Mouse (Mus musculus) heart, adult 11 months (tissue): Measurements from ENCODE around the gene Rptor.

Experiments used
- DNase-seq: peaks from one replicate; pipeline ENCODE4 v3.0.0; 2022

The Rptor gene

DNA sequence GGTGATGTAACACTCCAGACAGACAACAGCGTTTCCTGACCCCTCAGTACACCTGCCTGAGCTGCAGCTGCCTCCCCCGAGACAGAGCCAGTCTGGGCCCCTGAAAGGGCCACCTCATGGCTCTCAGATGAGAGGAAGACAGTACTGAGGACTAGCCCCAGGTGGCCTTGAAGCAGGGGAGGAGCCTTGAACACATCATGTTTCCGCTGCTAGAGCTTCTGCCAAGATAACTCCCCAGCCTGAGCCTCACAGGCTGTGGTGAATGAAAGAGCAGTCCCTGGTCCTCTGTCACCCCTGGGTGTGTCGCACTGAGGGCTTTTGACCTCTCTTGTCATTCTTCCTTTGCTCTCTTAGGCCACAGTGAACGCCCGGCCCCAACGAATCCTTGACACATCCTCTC, 268.4 kb downstream of the Rptor start:
- DNase-seq = no peak

- DNase-seq = no peak
Observed at GRCm38 (mm10) chr11:119873643-119874042, 270.9 kb downstream of the Rptor start.

DNA sequence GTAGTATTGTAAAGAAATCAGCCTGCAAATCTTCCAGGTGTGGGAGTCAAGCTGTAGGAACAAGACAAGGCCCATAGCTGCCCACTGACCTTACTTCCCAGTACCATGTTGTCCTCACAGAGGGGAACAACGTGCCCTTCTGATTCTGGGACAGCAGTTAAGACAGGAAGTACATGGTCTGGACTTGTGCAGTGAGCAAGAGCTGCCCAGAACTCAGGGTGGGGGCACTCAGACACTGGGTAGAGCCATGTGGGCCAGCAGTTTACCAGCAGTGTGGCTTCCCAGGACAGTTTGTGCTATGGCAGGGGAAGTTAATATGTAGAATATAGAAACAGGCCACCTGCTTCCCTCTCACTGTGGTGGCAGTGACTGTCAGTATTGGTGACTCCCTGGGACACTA, 272.1 kb downstream of the Rptor start:
- DNase-seq = no peak

GRCm38 (mm10) chr11:119875685-119876084, 273.0 kb downstream of the Rptor start:
- DNase-seq = no peak

DNA sequence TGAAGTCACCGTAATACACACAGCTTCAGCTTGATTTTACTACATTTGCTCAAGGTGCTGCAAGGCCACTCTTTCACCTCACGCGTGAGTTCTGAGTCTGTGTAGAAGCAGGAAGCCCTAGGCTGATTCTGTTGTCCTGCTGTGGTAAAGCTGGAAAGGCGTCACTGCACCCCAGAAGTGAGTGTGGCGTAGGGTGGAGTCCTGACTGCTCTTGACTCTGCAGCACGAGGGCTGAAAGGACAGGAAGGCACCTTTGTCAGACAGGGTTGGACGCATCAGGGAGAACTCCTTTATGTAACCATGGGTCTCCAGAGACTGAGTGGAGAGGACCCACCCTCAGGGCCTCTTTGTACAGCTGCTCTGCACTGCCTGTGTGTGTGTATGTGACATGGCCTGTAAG, 274.4 kb downstream of the Rptor start:
- no peak for DNase-seq

GRCm38 (mm10) chr11:119879573-119879972, 276.9 kb downstream of the Rptor start:
- DNase-seq = no peak

DNA sequence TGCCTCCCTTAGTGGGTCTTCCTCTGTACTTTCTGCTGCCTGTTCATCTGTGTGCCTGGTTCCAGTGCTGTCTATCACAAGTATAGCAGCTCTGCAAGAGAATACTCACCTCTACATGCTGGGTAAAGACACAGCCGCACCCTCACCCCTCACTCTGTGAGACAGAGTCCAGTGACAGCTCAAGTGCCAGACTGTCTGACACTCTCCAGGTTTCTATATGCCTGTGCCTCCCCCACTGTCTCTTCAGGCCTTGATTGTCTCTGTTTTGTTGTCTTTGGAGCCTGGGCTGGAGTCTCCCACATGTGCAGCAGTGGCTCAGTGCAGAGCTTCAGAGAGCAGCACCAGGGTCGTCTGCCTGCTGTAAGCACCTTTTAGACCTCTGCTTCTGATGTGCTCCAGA, 280.9 kb downstream of the Rptor start:
- no peak for DNase-seq

GRCm38 (mm10) chr11:119889966-119890365, 287.3 kb downstream of the Rptor start:
- DNase-seq = no peak

DNA sequence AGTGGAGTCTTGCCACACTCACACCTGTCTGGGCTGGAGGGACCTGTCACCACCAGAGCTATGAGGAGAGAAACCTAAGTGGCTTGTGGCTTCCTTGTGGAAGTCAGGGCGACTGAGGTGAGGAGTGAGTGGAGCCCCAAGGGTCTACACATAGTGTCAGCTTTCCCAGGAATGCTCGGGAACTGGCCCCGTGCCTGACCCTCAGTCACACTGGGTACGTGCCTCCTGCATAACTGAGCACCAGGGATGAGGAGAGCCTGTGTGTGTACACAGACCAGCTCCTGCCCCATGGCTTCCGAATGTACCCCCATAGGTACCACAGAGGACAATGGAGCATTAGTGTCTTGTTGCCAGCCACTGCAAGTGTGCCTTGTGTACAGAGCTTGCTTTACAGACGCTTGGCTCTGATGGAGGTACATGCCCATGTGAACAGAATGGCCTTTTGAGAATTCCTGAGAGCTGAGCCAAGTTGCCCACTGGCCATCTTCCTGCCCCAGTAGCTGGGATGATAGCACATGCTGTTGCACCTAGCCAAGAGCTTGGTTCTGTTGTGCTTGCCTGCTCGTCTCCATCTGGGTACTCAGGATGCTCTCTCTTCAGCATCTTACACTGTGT, 289.0 kb downstream of the Rptor start:
- DNase-seq = no peak

DNA sequence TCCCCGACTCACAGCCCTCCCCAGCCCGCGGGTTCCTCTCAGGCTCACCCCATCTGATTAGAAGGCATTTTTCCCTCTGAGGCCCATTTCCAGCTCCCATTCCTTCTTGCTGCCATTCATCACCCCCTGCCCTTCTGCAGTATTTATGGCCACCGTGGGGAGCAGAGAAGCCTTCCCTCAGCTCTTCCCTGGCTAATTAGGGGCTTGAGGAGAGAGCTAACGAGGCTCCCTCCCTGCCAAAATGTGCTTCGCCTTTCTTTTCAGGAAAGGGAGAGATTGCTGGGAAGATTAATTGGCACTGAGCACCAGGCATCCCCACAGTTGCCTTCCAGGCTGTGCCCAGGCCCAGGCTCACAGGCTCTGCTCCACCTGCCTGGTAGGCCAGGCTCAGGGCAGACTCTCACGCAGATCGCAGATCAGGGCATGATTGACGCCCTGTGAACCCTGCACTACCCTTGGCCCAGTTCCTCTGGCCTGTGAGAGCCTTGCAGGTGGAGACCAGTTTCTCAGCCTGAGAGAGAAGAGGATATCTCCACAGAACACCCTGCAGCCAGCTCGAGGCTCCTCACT, 291.0 kb downstream of the Rptor start:
- DNase-seq = no peak

DNA sequence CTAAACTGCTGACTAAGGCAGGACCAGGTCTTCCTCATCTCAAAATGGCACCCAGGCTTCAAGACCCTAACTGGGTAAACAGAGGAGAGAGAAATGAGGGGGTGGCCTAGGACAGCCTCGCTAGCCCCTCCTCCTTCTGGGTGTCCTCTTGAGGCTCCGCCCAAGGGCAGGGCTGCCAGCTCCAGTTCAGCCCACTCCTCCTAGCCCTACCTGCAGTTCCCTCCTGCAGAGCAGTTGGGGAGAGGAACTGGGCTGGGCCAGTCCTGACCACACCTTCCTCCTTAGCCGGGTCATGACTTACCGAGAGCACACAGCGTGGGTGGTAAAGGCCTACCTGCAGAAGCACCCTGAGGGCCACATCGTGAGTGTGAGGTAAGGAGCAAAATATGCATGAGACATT, 291.9 kb downstream of the Rptor start:
- DNase-seq = no peak

GRCm38 (mm10) chr11:119897041-119897440, 294.3 kb downstream of the Rptor start:
- no peak for DNase-seq

- no peak for DNase-seq
Observed at GRCm38 (mm10) chr11:119898976-119899375, 296.3 kb downstream of the Rptor start.

DNA sequence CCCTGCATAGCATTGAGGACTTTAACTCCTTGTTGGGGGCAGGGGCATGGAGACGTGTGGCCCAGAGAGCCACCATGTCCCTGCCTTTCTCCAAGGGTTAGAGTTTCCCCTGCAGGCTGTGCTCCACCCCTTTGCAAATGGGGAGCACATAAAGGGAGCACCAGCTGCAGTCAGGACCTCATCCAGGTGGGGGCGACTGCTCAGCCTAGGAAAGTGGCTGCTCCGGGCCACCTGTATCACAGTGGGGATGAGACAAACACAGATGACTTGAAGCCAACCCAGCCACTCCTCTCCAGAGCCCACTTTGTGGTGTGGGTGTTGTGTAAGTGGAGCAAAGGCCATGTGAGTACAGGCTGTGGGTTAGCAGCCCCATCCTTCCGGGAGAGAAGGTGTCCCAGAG, 298.5 kb downstream of the Rptor start:
- DNase-seq = no peak

- no peak for DNase-seq
Observed at GRCm38 (mm10) chr11:119902891-119903290, 300.2 kb downstream of the Rptor start.

DNA sequence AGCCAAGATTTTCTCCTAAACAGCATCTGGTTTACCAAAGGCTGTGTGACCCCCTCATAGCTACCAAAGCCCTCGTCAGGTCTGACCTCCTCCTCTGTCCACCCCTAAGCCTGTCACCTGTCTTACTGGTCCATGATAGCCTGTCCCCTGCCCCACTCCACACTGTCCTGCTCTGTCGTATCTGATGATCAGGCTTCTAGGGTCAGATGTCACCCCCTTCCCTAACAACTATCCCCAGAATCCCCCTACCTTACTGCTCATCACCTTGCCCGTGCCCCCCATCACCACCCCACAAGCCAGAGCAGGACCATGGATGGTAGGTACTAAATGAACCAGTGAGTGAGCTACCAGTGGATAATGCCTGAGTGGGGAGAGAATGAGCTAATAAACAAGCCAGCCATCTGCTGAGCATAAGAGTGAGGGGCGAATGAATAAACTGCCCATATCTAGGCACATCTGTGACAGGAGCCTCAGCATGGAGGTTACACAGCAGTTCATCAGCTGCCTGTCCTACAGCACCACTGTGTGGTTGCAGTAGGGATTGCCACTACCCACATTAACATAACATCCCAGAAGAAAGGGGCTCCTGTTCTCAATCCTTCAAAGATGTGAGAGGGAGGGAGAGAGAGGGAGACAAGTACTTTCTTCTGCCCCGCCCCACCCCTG, 302.0 kb downstream of the Rptor start:
- no peak for DNase-seq

GRCm38 (mm10) chr11:119905794-119906193, 303.1 kb downstream of the Rptor start:
- DNase-seq = no peak

DNA sequence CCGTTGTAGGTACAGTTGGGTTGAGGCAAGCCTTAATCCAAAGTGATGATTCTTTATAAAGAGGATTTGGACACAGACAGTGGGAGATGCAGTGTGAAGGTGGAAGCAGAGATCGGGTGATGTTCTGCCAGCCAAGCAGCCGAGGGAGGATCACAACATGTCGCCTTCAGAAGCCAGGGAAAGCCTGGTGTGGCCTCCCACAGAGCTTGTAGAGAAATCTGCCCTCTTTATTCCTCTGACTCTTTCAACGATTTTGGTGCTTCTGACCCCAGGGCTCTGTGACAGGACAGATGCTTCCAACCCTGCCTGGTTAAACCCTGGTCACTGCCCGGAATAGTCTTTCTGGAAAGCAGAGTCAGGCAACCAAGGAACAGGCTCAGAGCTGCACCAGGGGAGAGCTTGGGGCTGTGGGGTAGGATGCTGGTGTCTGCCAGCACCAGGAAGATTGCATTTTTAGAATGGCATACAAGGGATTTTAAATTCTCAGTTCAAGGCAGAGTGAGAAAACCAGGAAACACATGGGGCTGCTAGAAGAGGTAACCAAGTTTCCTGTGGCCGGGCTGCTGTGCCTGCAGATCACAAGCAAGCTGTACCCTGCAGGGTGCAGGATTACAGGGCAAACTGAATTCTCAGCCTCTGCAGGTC, 304.4 kb downstream of the Rptor start:
- DNase-seq = no peak

DNA sequence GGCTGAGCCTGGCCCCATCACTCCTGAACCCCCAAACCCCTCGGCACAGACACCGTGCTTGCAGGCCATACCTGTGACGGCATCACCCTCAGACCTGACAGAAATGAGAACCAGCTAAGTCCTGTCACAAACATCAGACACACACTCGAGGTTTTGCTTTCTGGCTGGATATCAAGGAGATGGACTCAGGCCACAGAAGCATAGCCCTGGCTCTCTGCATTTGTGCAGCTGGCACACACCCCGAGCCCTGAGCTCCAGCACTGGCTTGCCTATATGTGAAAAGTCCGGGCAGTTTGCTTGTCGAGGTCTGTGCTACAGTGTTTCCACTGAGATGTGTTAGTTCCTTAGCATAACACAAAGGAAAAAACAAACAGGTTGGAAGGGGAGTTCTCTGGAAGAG, 305.0 kb downstream of the Rptor start:
- DNase-seq = no peak

DNA sequence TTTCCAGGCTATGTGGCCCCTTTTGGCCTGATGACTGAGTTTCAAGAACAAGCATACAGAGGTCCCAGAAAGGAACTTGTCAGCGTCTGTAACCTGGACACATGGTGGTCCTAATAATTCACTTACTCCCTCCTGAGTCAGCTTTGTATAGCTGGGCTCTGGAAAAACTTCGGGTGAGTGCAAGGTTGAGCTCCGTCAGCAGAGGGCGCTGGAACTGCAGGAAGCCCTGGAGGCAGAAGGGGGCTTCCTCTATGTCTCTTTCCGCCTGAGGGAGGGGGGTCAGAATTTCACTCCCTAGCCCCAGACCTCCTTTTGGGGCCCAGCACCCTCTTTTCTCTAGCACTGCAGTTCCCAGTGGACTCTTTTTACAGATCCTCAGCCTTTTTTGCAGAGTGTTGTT, 306.7 kb downstream of the Rptor start:
- DNase-seq = peak; percentile 92

- DNase-seq = peak; percentile 89
Observed at GRCm38 (mm10) chr11:119912845-119913244, 310.1 kb downstream of the Rptor start.

DNA sequence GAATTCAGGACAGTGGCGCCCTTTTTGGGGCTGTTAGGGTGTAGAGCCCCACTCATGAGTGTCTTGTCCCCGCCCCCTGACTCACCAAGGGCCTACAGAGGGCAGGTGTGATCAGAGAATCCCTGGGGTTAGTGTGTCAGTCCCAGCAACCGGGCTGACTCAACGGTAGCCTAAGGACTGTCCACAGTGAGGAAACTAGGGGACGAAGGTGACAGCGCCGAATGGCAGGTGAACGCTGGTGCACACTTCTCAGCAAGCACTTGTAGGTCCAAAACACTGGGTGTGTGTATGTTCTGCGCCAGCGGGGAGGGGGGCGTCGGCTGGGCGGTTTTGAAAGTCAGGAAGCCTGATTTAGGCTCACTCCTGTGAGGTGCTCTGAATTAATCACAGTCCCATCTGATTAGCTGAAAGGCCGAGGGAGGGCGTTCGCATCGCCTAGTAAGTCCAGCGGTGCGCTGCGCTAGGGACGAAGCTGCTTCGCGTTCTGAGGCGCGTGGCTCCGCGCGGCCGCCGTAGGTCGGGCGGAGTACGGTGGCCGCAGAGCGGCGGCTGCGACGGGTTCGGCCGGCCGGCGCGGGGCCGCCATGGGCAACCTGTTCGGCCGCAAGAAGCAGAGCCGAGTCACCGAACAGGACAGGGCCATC, 310.7 kb downstream of the Rptor start, which contains the start of gene Chmp6:
Gene Chmp6, plus strand, starts transcription at position 151 of the 644 bp plus-strand sequence.
- peak; percentile 98 for DNase-seq

- no peak for DNase-seq
Observed at GRCm38 (mm10) chr11:119913935-119914314, 311.2 kb downstream of the Rptor start.

GRCm38 (mm10) chr11:119914381-119914780, 311.7 kb downstream of the Rptor start:
- DNase-seq = peak; percentile 91
